Mouse (Mus musculus): Measurements from ENCODE around the gene Dennd1b.

The Dennd1b gene

DNA sequence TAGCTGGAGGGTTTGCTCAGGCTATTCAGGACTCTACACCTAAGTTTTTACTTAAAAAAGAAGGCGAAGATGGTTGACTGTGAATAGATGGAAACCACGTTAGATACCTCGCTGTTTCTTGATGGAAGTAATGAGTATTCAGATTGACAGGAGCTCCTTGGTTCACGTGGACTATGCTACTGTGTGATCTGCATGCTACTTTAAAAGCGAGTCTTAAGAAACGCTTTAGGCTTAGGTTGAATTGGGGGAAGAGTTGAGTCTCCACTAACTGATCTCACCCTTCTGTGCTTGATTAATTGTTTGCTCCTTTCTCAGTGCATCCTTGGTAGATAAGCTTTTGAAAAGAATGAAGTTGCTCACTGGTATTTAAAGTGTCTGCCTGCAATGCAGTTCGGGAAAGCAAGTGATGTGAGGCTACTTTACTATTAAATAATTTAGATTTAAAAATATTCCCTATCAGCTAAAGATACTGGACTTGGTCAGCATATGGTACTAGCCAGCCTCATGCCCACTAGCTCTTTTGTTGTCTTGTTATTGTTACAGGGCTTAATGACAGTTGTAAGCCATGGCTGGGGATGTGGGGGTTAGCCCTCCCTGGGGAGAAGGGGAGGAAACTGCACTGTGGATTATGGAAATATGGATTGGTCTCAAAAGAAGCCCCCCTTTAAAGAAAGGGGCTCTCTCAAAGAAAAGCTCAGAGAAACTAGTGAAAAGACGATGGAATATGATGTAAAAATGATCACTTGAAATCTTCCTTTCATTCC is 62.8 kb downstream of the Dennd1b start:
- DNase-seq: no peak

DNA sequence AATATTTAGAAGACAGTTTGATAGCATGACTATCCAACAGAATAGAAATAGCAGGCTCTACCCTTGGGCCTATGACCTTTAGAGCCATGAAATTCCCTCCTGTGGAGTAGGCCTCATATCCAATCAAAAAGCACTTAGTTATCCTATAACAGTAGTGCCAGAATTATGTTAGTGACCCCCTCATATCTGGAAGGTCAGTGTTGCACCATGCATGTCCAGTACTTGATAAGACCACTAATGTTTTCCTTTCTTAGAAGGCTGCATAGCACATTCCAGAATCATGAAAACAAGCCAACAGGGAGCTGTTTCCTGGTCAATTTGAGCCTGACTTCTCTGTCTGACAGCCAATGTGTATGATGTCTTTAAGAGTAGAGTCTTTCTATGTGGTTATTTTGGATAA is 66.3 kb downstream of the Dennd1b start:
- no peak for DNase-seq

DNA sequence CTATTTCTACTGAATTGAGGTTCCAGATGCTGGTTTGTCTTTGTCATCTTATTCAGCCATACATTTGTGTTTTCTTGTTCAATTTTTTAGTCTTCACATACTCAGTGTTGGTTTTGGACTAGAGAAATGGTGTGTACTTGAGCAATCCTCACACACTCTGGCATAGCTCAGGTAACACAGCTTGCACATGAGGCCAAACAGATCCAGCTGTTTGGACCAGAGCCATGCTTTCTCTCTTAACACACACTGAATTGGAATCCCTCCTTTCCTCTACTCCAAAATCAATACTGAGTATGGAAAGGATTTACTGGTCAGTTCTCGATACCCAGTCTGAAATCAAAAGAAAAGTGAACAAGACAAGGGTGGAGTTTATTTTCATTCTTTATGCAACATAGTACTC is 69.2 kb downstream of the Dennd1b start:
- no peak for DNase-seq

DNA sequence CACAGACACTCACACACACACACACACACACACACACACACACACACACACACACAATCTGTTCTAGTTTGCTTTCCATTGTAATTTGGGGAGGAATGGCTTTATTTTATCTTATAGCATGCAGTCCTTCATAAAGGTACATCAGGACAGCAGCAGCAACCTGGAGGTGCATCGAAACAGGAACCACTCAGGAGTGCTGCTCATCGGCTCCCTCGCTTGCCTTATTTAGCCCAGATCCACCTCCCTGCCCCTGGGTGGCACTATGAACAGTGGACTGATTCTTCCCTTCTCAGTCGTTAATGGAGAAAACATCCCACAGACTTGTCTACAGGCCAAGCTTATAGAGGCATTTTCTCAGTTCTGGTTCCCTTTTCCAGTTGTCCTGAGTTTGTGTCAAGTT is 71.9 kb downstream of the Dennd1b start:
- DNase-seq: no peak

DNA sequence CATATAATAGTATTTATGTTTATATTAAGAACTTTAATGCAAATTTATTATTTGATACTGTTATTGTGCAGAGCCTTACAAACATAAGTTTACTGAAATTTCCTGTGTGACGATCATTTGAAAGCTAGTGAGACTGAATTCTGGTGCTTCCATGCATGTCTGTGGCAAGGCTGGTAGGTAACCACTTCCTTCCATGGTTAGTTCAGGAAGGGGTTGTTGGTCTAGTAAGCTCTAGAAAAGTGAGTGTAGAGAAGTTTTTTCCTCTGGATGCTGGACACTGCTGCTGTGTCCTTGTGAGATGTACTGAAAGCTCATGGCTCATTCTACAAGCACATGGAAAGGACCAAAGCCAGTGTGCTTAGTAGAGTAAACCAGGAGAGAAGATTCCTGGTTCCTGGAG is 73.1 kb downstream of the Dennd1b start:
- DNase-seq: no peak

GRCm38 (mm10) chr1:139036768-139037507 is 73.7 kb downstream of the Dennd1b start:
- no peak for DNase-seq

DNA sequence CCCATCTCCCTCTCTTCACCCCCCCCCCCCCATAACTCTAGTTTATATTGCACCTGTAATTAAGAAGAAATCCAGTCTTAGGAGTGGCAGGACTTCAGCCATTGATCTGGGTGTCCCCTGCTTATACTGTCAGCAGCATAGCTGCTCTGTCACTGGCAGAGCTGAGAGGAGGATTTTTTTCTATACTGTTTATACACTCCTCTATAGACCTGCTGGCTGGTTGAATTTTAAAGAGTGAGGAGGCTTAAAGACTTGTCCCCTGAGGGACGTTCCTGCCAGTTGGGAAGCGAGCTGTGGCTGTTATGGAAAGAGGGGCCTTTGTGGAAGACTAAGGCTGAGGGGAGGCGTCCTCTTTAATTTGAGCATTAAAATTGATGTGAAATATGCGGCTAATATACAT is 74.8 kb downstream of the Dennd1b start:
- no peak for DNase-seq

DNA sequence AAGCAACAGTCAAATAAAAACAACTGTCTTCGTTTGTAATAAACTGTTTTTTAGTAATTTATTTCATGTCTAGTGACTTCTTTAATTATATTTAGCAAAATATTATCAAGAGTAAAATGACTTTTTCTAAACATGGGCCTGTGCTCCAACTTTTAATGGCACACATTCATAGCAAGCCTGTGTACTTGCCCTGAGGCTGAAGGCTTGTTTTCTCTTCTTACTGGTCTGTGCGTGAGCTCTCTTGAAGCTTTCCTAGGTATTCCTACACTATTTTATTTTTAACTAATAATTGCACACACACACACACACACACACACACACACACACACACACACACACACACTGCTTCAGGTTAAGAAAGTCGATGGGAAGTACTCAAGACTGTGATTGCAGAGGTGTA is 75.4 kb downstream of the Dennd1b start:
- no peak for DNase-seq

GRCm38 (mm10) chr1:139039529-139040230 is 76.4 kb downstream of the Dennd1b start:
- DNase-seq: peak; percentile 57 to 74

DNA sequence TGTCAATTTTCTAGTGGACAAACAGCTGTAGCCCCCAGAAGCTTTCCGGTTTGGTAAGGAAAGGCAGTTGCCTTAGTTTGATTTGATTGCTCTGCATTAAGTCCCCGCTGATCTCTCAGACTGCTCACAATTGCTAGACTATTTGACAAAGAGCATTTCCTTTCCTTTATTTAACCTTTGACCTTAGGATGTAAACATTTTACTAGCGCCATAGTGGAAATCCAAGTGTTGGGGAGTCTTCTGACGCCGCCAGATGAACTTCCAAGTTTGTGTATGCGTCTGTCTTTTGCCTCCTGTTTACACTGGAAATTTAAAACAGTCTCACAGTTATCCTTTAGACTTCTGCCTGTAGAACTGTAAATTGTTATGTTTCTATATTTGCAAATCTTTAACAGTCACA is 85.8 kb downstream of the Dennd1b start:
- DNase-seq: no peak

DNA sequence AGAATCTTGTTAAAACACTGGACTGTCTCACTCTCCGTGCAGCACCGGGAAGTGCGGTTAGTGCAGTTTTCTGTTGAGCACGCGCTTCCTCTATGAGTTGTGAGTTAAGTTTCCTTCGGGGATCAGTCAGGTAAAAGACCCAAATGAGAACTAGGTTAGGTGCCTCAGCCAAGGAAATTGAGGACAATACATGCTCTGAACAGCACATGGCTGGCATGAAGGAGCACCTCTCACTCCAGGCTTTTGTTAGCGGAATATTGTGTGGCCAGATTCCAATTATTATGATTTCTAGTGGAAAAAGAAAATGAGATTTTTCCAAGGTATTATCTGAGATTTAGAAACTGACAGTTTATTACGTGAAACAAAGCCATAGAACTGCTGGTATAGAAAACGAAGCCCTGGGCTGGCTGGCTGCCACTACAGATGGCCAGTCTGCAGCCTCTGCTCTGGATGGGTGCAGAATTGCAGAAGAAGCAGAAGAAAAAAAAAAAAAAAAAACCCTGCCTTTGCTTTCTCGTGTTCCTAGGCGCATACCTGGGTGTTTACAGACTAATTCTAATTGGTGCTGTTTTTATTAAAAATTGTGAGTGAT is 86.7 kb downstream of the Dennd1b start:
- peak; percentile 66 to 80 for DNase-seq

DNA sequence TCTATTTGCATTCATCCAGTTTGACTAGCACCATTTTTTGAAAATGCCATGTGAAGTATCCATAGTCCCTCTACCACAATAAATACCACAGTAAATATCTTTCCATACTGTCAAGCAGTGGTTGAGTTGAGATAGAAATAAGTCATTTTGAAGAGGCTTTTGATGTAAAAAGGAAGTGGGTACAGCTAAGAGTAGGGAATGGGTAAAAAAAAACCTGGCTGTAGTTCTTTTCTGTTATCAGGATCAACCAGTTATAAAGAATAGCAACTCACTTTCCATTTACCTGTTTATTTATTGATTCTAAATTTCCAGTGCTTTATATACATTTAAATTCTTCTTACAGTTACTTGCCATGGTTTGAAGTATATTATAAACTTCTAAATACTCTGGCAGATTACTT is 89.8 kb downstream of the Dennd1b start:
- DNase-seq: no peak

- DNase-seq: no peak
Observed at GRCm38 (mm10) chr1:139060301-139060700, 97.1 kb downstream of the Dennd1b start.

GRCm38 (mm10) chr1:139064711-139065110 is 101.5 kb downstream of the Dennd1b start:
- DNase-seq: no peak

- DNase-seq: no peak
Observed at GRCm38 (mm10) chr1:139067210-139067609, 104.0 kb downstream of the Dennd1b start.

DNA sequence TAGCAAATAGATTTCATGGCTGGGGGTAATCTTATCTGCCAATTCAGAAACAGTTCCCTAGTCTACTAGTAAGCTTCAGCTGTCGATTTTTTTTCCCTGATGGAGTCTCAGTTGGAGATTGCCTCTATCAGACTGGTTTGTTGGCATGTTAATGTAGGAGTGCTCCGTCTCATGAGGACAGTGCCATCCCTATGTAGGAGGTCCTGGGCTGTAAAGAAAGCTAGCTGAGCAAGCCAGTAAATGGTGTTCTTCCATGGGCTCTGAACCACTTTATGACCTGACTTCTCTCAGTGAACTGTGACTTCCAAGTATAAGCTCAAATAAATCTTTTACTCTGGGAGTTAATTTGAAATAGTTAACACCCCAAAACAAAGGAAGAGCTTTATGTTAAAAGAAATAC is 107.8 kb downstream of the Dennd1b start:
- DNase-seq: no peak

DNA sequence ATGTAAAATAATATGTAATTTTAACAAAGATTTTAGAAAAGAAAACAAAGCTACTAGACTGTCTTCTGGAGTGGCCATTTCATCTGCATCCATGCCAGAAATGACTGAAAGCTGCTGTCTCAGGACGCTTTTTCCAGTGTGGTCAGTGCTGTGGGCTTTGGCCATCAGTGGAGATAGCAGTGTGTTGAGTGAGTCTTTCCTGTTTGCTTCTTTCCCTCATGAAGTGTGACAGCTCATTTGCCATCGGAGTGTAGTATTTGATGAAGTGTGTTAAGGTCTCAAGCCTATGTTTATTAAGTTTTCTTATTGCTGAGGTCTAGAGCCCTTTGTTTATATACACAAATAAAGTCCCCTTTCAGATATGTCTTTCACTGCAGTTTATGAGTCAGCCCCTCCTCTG is 112.4 kb downstream of the Dennd1b start:
- DNase-seq: no peak

- no peak for DNase-seq
Observed at GRCm38 (mm10) chr1:139077989-139078388, 114.8 kb downstream of the Dennd1b start.

GRCm38 (mm10) chr1:139079000-139079399 is 115.8 kb downstream of the Dennd1b start:
- no peak for DNase-seq

GRCm38 (mm10) chr1:139079523-139079922 is 116.3 kb downstream of the Dennd1b start:
- no peak for DNase-seq

DNA sequence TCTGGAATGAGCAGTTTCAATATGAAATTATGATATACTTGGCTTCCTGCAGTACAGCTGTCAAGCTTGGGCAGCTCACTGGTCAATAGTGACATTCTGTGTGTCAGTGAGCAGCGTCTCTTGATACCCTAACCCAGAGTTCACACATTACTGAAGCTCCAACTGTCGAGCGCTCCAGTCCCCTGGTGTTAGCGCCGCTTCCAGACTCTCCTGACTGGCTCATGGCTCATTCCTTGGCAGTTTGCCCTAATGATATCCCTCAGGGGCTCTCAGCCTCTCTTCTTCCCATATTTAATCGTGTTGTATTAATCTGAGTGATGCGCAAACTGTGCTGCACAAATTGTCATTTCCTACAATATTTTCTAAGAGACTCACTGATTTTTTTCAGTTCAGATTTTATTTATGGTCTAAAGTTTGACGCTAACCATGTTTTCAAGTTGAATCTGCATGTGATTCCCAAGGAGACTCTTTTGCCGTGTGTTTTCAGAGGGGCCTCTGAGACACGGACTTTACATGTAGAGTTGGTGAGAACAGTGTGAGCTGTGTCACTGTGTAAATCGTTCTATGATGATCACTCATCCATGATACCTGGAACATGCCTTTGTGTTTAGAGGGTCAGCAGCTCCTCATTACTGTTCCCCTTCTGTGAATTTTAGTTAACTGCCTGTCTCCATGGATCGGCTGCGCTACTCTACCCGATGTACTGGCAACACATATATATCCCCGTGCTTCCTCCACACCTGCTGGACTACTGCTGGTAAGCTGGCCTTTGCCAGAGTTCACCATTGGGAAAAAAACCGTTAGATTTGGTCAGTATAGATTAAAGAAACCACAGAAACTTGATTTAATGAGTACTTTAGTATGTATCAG is 117.5 kb downstream of the Dennd1b start:
- peak; percentile 32 to 51 for DNase-seq

GRCm38 (mm10) chr1:139083382-139083781 is 120.1 kb downstream of the Dennd1b start:
- DNase-seq: no peak

Measured in cerebellum, postnatal 25 days (tissue).